Mouse (Mus musculus): ENCODE results near the gene Sh2d1b1. TPM values are rescaled to one million over a fixed set of nuclear protein-coding genes. Genes with fewer than 3 reads are reported as not detected.

Gene Sh2d1b1
- polyA plus RNA-seq, 1 experiment from 2014 or later, result 1.00 TPM

GRCm38 (mm10) chr1:170325277-170325676 is 48.2 kb downstream of the Sh2d1b1 start:
- Histone ChIP-seq H3K27ac (no peak overlapping the region), H3K9ac (no peak overlapping the region), H3K36me3 (no peaks in the 10 kb centered on the region), H3K4me1 (0 out of 2 replicates have a peak, but pooled peaks cover 6% of the 10 kb centered on the region), H3K9me3 (no peaks in the 10 kb centered on the region), H3K27me3 (no peaks in the 10 kb centered on the region), H3K4me2 (no peak overlapping the region), H3K4me3 (no peak overlapping the region)
- no peak for ATAC-seq (ENCODE audit: borderline replicate concordance, extremely low read depth, low FRiP score, low TSS enrichment)
- 87% methylated on average over 4 of the region's 4 CpGs for WGBS

GRCm38 (mm10) chr1:170331926-170332325 is 54.8 kb downstream of the Sh2d1b1 start:
- Histone ChIP-seq H3K36me3 (no peaks in the 10 kb centered on the region), H3K9ac (no peak overlapping the region), H3K4me1 (no peaks in the 10 kb centered on the region), H3K4me2 (no peak overlapping the region), H3K27me3 (no peaks in the 10 kb centered on the region), H3K4me3 (no peak overlapping the region), H3K9me3 (no peaks in the 10 kb centered on the region), H3K27ac (no peak overlapping the region)
- ATAC-seq (ENCODE audit: borderline replicate concordance, extremely low read depth, low FRiP score, low TSS enrichment), result no peak
- WGBS, result 48% methylated on average over 6 of the region's 6 CpGs

GRCm38 (mm10) chr1:170332775-170333174 is 55.7 kb downstream of the Sh2d1b1 start:
- WGBS, result 75% methylated on average over 4 of the region's 4 CpGs
- Histone ChIP-seq H3K27ac (no peak overlapping the region), H3K9me3 (no peaks in the 10 kb centered on the region), H3K4me1 (no peaks in the 10 kb centered on the region), H3K9ac (no peak overlapping the region), H3K27me3 (no peaks in the 10 kb centered on the region), H3K4me3 (no peak overlapping the region), H3K4me2 (no peak overlapping the region), H3K36me3 (no peaks in the 10 kb centered on the region)
- ATAC-seq (ENCODE audit: borderline replicate concordance, extremely low read depth, low FRiP score, low TSS enrichment), result no peak

Other genes starting within 250 kb of the Sh2d1b1 start
- 40.9 and 43.9 TPM in 2 replicates for gene Ddr2, start 166.6 kb upstream of the Sh2d1b1 start, polyA plus RNA-seq (2015; fragmentation: Nextera tagmentation; extraction: Ambion mirVana)
- 53.4 and 54.8 TPM in 2 replicates for gene Uap1, start 102.4 kb upstream of the Sh2d1b1 start, polyA plus RNA-seq (2015; fragmentation: Nextera tagmentation; extraction: Ambion mirVana)
- 7.1 and 7.2 TPM in 2 replicates for gene Uhmk1, start 61.9 kb upstream of the Sh2d1b1 start, polyA plus RNA-seq (2015; fragmentation: Nextera tagmentation; extraction: Ambion mirVana)
- gene Sh2d1b2, start 44.6 kb upstream of the Sh2d1b1 start, polyA plus RNA-seq (2015; fragmentation: Nextera tagmentation; extraction: Ambion mirVana), result 0.21 TPM in 1 of 2 replicates, not detected in the other
- gene Gm7694, start 29.0 kb downstream of the Sh2d1b1 start, polyA plus RNA-seq (2015; fragmentation: Nextera tagmentation; extraction: Ambion mirVana), result 3.0 TPM in 2 replicates
- gene Spata46, start 31.5 kb downstream of the Sh2d1b1 start, polyA plus RNA-seq (2015; fragmentation: Nextera tagmentation; extraction: Ambion mirVana), result 0.58 and 0.74 TPM in 2 replicates